Mouse (Mus musculus): ENCODE data around the gene Fbrsl1. TPM values are rescaled to one million over a fixed set of nuclear protein-coding genes. Genes with fewer than 3 reads are reported as not detected.
A peak's percentile ranks its signal among the peaks of the same experiment; 100 is the strongest.

Gene Fbrsl1
- total RNA-seq, 4 experiments from 2014 or later = 27.3 to 40.0 (median 33.9) TPM

GRCm38 (mm10) chr5:110363822-110364545 is 84.3 kb downstream of the Fbrsl1 start:
- DNase-seq (ENCODE audit: low spot score in 2 of 2) = no peak

DNA sequence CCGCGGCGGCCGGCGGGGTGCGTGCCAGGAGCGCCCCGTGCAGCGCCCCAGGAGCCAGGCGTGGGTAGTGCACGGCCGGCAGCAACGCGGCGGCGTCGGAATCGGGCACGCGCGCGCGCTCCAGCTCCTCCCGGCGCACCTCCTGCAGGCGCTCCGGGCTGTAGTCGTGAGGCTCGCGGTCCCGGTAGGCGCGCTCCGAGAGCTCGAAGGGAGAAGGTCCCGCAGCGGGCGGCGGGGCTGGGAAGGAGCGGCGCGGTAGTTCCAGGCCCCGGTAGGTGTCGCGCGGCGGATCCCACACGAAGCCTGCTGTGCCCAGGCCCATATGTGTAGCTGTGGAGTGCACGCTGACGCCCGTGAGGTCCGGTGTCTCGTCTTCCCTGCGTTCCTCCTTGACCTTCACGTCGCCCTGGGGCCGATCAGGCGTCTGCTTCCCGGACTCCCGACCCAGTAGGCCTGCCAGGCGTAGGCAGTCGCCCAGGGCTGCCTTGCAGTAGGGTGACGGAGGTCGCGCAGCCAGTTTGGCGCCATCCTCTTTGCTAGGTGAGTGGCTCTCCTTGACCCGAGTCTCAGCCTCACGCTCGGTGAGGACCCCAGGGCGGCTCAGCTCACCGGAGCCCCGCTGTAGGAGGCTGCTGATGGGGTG is 85.0 kb downstream of the Fbrsl1 start:
- peak; percentile 58 to 75 for DNase-seq (ENCODE audit: low spot score in 2 of 2)

- no peak for DNase-seq (ENCODE audit: low spot score in 2 of 2)
Observed at GRCm38 (mm10) chr5:110362813-110363178, 85.5 kb downstream of the Fbrsl1 start.

DNA sequence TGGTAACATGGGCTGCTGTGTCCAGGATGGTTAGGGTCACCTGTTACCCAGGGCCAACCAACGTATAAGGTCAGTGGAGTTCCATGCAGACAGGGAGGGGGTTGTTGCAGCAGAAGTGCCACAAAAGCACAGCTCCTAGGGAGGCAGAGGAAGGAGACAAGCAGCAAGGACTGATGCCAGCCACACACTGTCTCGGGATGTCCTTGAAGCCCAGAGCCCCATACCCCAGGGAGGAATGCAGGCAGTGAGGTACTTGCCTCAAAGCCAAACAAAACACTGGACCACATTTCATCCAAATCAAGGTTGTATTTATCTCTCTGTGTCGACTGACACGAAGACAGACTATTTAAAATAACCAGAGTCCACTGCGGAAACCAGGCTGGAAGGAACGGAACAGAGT is 86.8 kb downstream of the Fbrsl1 start:
- no peak for DNase-seq (ENCODE audit: low spot score in 2 of 2)

- DNase-seq (ENCODE audit: low spot score in 2 of 2) = peak; percentile 36 to 56
Observed at GRCm38 (mm10) chr5:110357531-110358179, 90.6 kb downstream of the Fbrsl1 start.

- DNase-seq (ENCODE audit: low spot score in 2 of 2) = no peak
Observed at GRCm38 (mm10) chr5:110354716-110355115, 93.6 kb downstream of the Fbrsl1 start.

- no peak for DNase-seq (ENCODE audit: low spot score in 2 of 2)
Observed at GRCm38 (mm10) chr5:110347006-110347405, 101.3 kb downstream of the Fbrsl1 start.

DNA sequence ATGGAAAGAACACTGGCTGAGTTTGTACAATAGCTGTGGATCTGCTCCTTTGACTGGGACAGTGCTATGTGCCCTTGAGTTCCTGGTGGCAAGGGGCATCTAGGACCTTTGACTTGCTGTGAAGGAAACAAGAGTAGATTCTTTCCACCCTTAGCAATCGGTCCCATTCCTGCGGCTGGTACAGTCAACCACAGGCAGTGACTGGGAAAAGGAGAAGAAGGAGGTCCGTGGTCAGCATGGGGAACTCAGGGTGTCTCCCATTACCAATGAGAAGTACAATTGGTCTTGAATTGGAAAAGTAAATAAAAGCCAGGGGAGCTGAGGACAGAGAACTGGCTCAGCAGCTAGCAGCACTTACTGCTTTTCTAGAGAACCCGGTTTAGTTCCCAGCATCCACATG is 102.8 kb downstream of the Fbrsl1 start:
- DNase-seq (ENCODE audit: low spot score in 2 of 2) = no peak

- no peak for DNase-seq (ENCODE audit: low spot score in 2 of 2)
Observed at GRCm38 (mm10) chr5:110344524-110344923, 103.8 kb downstream of the Fbrsl1 start, which contains the start of gene Lrcol1. TSS of gene Lrcol1 (plus strand) at chr5:110344730.

GRCm38 (mm10) chr5:110342648-110343284 is 105.5 kb downstream of the Fbrsl1 start, which contains the start of gene P2rx2:
TSS of gene P2rx2 (minus strand) at chr5:110343212.
- DNase-seq (ENCODE audit: low spot score in 2 of 2) = no peak

DNA sequence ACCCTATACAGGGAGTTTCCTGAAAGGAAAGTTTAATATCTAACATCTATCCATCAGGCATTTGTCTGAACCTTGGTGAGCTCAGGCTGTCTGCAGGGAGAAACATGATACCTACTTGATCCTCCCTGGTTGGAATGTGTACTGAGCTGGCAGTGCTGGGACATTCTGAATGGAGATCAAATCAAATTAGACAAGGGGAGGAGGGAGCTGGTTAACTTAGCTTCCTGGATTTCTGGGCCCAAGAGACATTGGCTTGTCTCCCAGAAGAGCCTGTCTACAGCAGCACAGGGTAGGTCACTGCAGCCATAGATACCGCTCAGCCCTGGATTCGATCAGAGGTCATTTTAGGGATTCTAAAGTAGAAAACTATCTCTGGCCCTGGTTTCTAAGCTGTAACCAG is 109.5 kb downstream of the Fbrsl1 start:
- no peak for DNase-seq (ENCODE audit: low spot score in 2 of 2)

DNA sequence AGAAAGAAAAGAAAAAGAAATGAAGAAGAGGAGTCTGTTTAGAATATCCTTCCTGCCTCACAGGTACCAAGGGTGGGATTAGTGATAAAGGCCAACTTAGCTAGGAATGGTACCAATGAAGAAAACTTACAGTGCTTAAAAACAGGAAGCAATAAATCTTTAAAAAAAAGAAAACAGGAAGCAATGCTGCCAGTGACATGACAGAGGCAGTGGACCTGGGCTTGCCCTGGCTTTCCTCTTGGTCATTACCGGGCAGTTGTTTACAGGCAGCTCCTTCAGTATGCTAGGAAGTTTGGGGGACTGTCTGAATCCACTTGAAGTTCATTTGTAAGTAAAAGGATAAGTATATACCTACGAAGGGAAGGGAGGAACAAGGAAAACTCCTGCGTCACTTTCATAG is 117.8 kb downstream of the Fbrsl1 start:
- DNase-seq (ENCODE audit: low spot score in 2 of 2) = no peak

- DNase-seq (ENCODE audit: low spot score in 2 of 2) = no peak
Observed at GRCm38 (mm10) chr5:110313127-110313526, 135.2 kb downstream of the Fbrsl1 start.

Other genes with a start within 250 kb of the Fbrsl1 start
- 10 to 100 TPM; 30.9 to 39.7 (median 33.5) TPM for gene Ankle2, start 217.5 kb downstream of the Fbrsl1 start, total RNA-seq (2022)
- gene Pgam5, start 178.6 kb downstream of the Fbrsl1 start, total RNA-seq (2022) = 10 to 100 TPM; 25.4 to 30.6 (median 28.3) TPM
- gene Pxmp2, start 162.3 kb downstream of the Fbrsl1 start, total RNA-seq (2022) = 10 to 100 TPM; 38.1 to 54.8 (median 44.5) TPM
- gene Pole, start 162.2 kb downstream of the Fbrsl1 start, total RNA-seq (2022) = 1 to 10 TPM in 3 of 4 experiments, under 1 TPM in 1; 0.99 to 2.5 (median 1.5) TPM
- gene P2rx2, start 105.3 kb downstream of the Fbrsl1 start, total RNA-seq (2022) = not detected
- not detected for gene Lrcol1, start 103.8 kb downstream of the Fbrsl1 start, total RNA-seq (2022)
- not detected for gene Galnt9, start 95.9 kb upstream of the Fbrsl1 start, total RNA-seq (2022)
- 10 to 100 TPM; 14.3 to 16.9 (median 15.0) TPM for gene Noc4l, start 204.9 kb upstream of the Fbrsl1 start, total RNA-seq (2022)
- gene Ddx51, start 204.9 kb upstream of the Fbrsl1 start, total RNA-seq (2022) = 1 to 10 TPM; 5.7 to 9.7 (median 7.3) TPM

Data from gastrocnemius, adult 8-10 months (tissue).